Mouse (Mus musculus) myocyte (in vitro differentiated cells): ENCODE results near the gene Gm14548. TPM values are rescaled to one million over a fixed set of nuclear protein-coding genes. Genes with fewer than 3 reads are reported as not detected.
"Not testable (repeated sequence)": the region's sequence is repeated elsewhere in the genome, so short reads cannot be mapped to it uniquely, and the experiment has no call there.

Experiments used
- H3K27me3 ChIP-seq: one replicate; pipeline ENCODE4 v1.6.1; 2011; ENCODE audit not compliant: control insufficient read depth, insufficient read depth, insufficient read length
- H3K36me3 ChIP-seq: one replicate; pipeline ENCODE4 v1.6.1; 2011; ENCODE audit not compliant: control insufficient read depth, insufficient read depth
- H3K4me2 ChIP-seq: one replicate; pipeline ENCODE4 v1.6.1; 2011; ENCODE audit warnings: low read depth, control low read depth
- H3K4me3 ChIP-seq: one replicate; pipeline ENCODE4 v1.5.1; 2011; ENCODE audit warnings: mild to moderate bottlenecking, control low read depth, moderate library complexity
- H3K79me2 ChIP-seq: one replicate; pipeline ENCODE4 v1.6.1; 2011; ENCODE audit not compliant: control insufficient read depth, insufficient read depth
- H3ac ChIP-seq: one replicate; pipeline ENCODE4 v1.6.1; 2011; ENCODE audit not compliant: control insufficient read depth, insufficient read length
- CEBPB ChIP-seq: IDR thresholded peaks from 2 replicates; pipeline ENCODE4 v1.6.1; 2011; ENCODE audit warnings: mild to moderate bottlenecking, moderate library complexity; ENCODE audit not compliant: poor library complexity, insufficient read depth, severe bottlenecking
- E2F4 ChIP-seq: IDR thresholded peaks from one replicate; pipeline ENCODE4 v1.6.1; 2011; ENCODE audit warnings: mild to moderate bottlenecking, control low read depth, moderate library complexity; ENCODE audit not compliant: insufficient read depth
- MAX ChIP-seq: IDR thresholded peaks from one replicate; pipeline ENCODE4 v1.6.1; 2011; ENCODE audit warnings: low read depth, mild to moderate bottlenecking, control low read depth
- POLR2A ChIP-seq: IDR thresholded peaks from one replicate; pipeline ENCODE4 v1.6.1; 2011; ENCODE audit warnings: low read depth, mild to moderate bottlenecking, control low read depth, moderate library complexity; ENCODE audit not compliant: insufficient read length
- TCF3 ChIP-seq: IDR thresholded peaks from one replicate; pipeline ENCODE4 v1.6.1; 2011; ENCODE audit warnings: low read depth, control low read depth; ENCODE audit not compliant: insufficient read length
- polyA plus RNA-seq: library from polyadenylated mRNA; unstranded; fragments of >200 nt; fragmentation: generic; extraction: Trizol; gene quantifications from one replicate; pipeline ENCODE4 v1.2.1, GENCODE M21; 2012; ENCODE audit warnings: missing spikeins

The Gm14548 gene
- polyA plus RNA-seq, 1 experiment = not detected

GRCm38 (mm10) chr7:3903704-3904103 lies 5.8 kb upstream of the Gm14548 start:
- Histone ChIP-seq H3K4me2 (no peak overlapping the region), H3K36me3 (no peaks in the 10 kb centered on the region), H3K79me2 (no peaks in the 10 kb centered on the region), H3ac (no peak overlapping the region), H3K27me3 (no peaks in the 10 kb centered on the region), H3K4me3 (no peak overlapping the region)
- no peak for TF ChIP-seq TCF3
- no peak for TF ChIP-seq CEBPB
- TF ChIP-seq MAX = no peak
- no peak for TF ChIP-seq POLR2A
- no peak for TF ChIP-seq E2F4

DNA sequence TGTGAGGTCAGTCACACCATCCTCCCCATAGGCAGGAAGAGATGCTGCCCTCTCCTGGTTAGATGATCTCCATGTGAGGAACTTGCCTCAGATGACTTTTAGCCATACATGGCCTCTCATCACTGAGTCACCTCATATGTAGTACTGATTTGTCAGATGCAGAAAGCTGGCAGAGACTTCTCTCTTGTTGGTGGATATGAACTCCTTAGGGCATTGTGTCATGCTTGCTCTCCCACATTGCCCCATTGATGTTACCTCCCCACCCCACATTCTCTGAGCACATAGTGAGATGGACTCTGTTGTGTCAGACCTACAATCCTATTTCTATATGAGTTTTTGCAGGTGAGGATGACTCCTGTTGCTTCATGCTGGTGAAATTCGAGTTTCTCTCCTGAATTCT lies 22.9 kb downstream of the Gm14548 start:
- not testable (repeated sequence) for H3ac ChIP-seq, H3K4me3 ChIP-seq, H3K27me3 ChIP-seq, H3K36me3 ChIP-seq, H3K79me2 ChIP-seq, H3K4me2 ChIP-seq

GRCm38 (mm10) chr7:3844951-3845350 lies 53.0 kb downstream of the Gm14548 start, which contains the start of gene Pira2:
Gene Pira2, minus strand, starts transcription at chr7:3845051.
- H3K27me3 ChIP-seq, H3K36me3 ChIP-seq, H3K4me2 ChIP-seq, H3ac ChIP-seq, H3K4me3 ChIP-seq, H3K79me2 ChIP-seq: not testable (repeated sequence)

- H3K27me3 ChIP-seq, H3K79me2 ChIP-seq, H3K36me3 ChIP-seq, H3K4me2 ChIP-seq, H3ac ChIP-seq, H3K4me3 ChIP-seq: not testable (repeated sequence)
These were observed 60.1 kb downstream of the Gm14548 start for GRCm38 (mm10) chr7:3837854-3838253.

Other genes with a start within 250 kb of the Gm14548 start
- 9.5 TPM for gene Leng1, start 232.3 kb downstream of the Gm14548 start, polyA plus RNA-seq
- gene Tmc4, start 220.6 kb downstream of the Gm14548 start, polyA plus RNA-seq = 1.2 TPM
- gene Tsen34, start 205.3 kb downstream of the Gm14548 start, polyA plus RNA-seq = 93.9 TPM
- gene Mboat7, start 204.6 kb downstream of the Gm14548 start, polyA plus RNA-seq = 29.9 TPM
- 2,199 TPM for gene Rps9, start 194.1 kb downstream of the Gm14548 start, polyA plus RNA-seq
- gene Pirb, start 177.7 kb downstream of the Gm14548 start, polyA plus RNA-seq = 0.01 TPM
- gene Gm15448, start 72.4 kb downstream of the Gm14548 start, polyA plus RNA-seq = not detected
- not detected for gene Pira2, start 53.1 kb downstream of the Gm14548 start, polyA plus RNA-seq
- gene Lilra6, start 17.4 kb upstream of the Gm14548 start, polyA plus RNA-seq = not detected
- gene Lair1, start 165.1 kb upstream of the Gm14548 start, polyA plus RNA-seq = not detected
- 0.10 TPM for gene Ttyh1, start 221.3 kb upstream of the Gm14548 start, polyA plus RNA-seq
- gene Leng8, start 238.9 kb upstream of the Gm14548 start, polyA plus RNA-seq = 33.3 TPM